Mouse (Mus musculus) layer of hippocampus, postnatal 36 days (tissue): Measurements from ENCODE around the gene Olfr1082. TPM values are rescaled to one million over a fixed set of nuclear protein-coding genes. Genes with fewer than 3 reads are reported as not detected.
"Not testable (repeated sequence)": the region's sequence is repeated elsewhere in the genome, so short reads cannot be mapped to it uniquely, and the experiment has no call there.

Source experiments
- DNase-seq, 2 experiments: peaks; one replicate each; pipeline ENCODE4 v3.0.0; 2022
- total RNA-seq, 2 experiments: library from RNA; stranded (reverse); gene quantifications; 2 replicates each; pipeline ENCODE4 v1.2.3; 2021

The Olfr1082 gene
- not detected for total RNA-seq

DNA sequence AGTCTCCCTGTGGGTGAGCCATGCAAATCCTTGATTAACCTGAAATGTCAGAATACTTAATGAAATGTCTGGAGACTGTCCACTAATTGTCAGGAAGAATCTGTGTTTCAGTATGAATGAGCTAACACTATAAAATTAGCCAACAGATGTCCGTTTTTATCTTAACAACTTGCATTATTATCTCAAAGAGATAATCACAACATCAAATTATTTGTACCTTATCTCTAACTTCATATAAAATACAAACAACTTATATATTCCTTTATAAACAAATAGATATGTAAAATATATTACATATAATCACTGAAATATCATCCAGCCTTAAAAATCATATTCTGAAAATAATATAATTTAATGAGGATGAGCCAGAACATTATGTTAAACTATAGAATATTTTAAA is at the start of gene Olfr1082:
Gene Olfr1082, minus strand, starts transcription at position 101 of the 400 bp plus-strand sequence.
- DNase-seq: not testable (repeated sequence)

DNA sequence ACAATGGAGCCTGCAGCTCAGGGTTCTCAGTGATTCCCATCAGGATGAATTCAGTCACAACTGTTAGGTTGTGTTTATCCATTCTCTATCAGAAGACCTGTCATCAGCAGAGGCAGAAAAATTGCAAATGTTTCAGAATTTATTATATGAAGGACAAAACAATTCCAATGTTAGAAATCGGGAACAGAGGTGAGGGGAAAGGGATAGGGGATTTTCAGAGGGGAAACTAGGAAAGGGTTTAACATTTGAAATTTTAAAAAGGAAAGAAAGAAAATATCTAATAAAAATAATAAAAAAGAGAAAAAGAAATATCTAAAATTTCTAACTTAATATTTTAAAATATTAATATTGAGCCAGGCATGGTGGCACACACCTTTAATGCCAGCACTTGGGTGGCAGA is 40.9 kb upstream of the Olfr1082 start, which contains the start of gene Olfr1084:
Gene Olfr1084, minus strand, starts transcription at position 101 of the 400 bp plus-strand sequence.
- DNase-seq: not testable (repeated sequence)

GRCm38 (mm10) chr2:86558135-86558534 is 40.6 kb downstream of the Olfr1082 start, which contains the start of gene Olfr1080:
TSS of gene Olfr1080 (minus strand) at chr2:86558235.
- DNase-seq: not testable (repeated sequence)

Other genes starting within 250 kb of the Olfr1082 start
- gene Olfr1055, start 248.7 kb downstream of the Olfr1082 start, total RNA-seq: not detected
- not detected for gene Olfr1056, start 236.5 kb downstream of the Olfr1082 start, total RNA-seq
- gene Olfr1057, start 220.6 kb downstream of the Olfr1082 start, total RNA-seq: not detected
- gene Olfr1058, start 210.4 kb downstream of the Olfr1082 start, total RNA-seq: not detected
- not detected for gene Olfr1061, start 184.9 kb downstream of the Olfr1082 start, total RNA-seq
- gene Olfr1062, start 172.2 kb downstream of the Olfr1082 start, total RNA-seq: not detected
- not detected for gene Olfr1065, start 148.4 kb downstream of the Olfr1082 start, total RNA-seq
- not detected for gene Olfr1066, start 142.7 kb downstream of the Olfr1082 start, total RNA-seq
- gene Olfr228, start 111.6 kb downstream of the Olfr1082 start, total RNA-seq: not detected
- gene Olfr1076, start 90.5 kb downstream of the Olfr1082 start, total RNA-seq: not detected
- gene Olfr1079, start 56.5 kb downstream of the Olfr1082 start, total RNA-seq: not detected
- not detected for gene Olfr1080, start 40.7 kb downstream of the Olfr1082 start, total RNA-seq
- gene Olfr1084, start 40.8 kb upstream of the Olfr1082 start, total RNA-seq: not detected
- not detected for gene Olfr1085, start 63.1 kb upstream of the Olfr1082 start, total RNA-seq
- gene Olfr1086, start 81.1 kb upstream of the Olfr1082 start, total RNA-seq: not detected
- not detected for gene Olfr1087, start 99.4 kb upstream of the Olfr1082 start, total RNA-seq
- gene Olfr1089, start 134.7 kb upstream of the Olfr1082 start, total RNA-seq: not detected
- not detected for gene Olfr1090, start 160.0 kb upstream of the Olfr1082 start, total RNA-seq
- not detected for gene Olfr1093, start 183.5 kb upstream of the Olfr1082 start, total RNA-seq
- not detected for gene Olfr141, start 211.1 kb upstream of the Olfr1082 start, total RNA-seq
- not detected for gene Olfr1094, start 225.7 kb upstream of the Olfr1082 start, total RNA-seq